In the genomic region with DNA sequence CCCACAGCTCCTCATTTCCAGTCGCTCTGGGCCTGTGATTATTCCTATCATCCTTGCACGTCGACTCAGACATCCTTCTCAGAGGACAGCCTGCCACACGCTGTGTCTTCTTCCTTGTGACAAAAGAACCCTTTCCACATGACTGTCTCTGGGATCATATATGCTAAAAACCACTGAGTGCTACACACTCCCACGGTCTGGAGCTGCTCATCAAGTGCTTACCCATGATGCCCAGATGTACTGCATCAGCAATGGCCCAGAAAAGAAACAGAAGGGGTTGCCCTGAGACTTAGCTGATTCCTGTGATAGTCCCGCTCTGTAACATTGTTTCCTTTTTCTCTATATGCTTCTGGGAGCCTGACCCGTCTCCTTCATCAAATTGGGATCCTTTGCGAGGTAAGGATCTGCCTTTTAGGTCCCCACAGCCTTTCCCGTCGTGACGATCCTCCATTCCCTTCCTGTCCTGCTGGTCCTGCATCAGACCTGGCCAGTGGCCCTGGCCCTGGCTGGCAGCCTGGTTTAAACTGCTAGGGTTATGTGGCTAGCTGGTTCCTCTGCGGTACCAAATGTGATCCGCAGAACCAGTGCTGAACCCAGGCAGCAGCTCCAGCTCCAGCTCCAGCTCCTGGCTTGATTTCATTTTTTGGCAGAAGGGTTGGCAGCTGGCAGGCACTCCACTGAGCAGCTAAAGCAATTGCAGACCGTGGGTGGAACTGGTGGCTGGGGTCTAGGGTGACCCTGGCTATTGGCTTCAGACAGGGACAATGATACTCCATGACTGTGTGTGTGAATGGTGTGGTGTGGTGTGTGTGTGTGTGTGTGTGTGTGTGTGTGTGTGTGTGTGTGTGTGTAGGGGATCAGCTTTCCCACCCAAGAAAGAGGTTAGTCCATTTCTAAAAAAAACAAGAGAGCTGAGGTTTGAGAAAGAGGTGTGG, we compare ENCODE assay signal across 14 mouse cellular contexts. TPM values are rescaled to one million over a fixed set of nuclear protein-coding genes. Genes with fewer than 3 reads are reported as not detected.
DNase-seq lines count a peak whose midpoint lies in the region; TF ChIP-seq lines count a peak whose summit lies in the region.
"Had no signal": no experiment of that assay in that cellular context is flagged by ENCODE, and none has a peak within 500 bp of the region (broad histone marks: within the 10 kb centered on the region; RNA-seq: fewer than 3 reads in every experiment).

No protein-coding gene starts in this region.

- WGBS in cerebellum, adult 2 months = 16% methylated on average over 14 of the region's 14 CpGs
- 73% methylated on average over 14 of the region's 14 CpGs for WGBS in lung, adult 2 months

- peak; percentile 33 to 34 for DNase-seq in cerebellum, adult 2 months
- DNase-seq in cerebellum, adult 9-10 months = no peak
- DNase-seq in lung, postnatal 10 days = peak; percentile 24
- DNase-seq in lung, adult 2 months = no peak
- peak; percentile 26 to 52 for DNase-seq in layer of hippocampus, adult 18-20 months (ENCODE audit: low spot score in 2 of 2)
- peak; percentile 42 for DNase-seq in right cerebral cortex, postnatal 25 days
- no peak for DNase-seq in spleen, adult 12 weeks (ENCODE audit: low spot score)
- no peak for DNase-seq in lung, adult 18-20 months
- DNase-seq: lung, embryonic 14.5 days had no signal

- H3K27me3 ChIP-seq in cerebellum, adult 2 months (ENCODE audit: control insufficient read depth, insufficient read depth, low read length) = no peaks in the 10 kb centered on the region
- H3K27me3 ChIP-seq: embryonic facial prominence, embryonic 12.5 days; kidney, embryonic 15.5 days; stomach, embryonic 15.5 days had no signal

- H3K27ac ChIP-seq in cerebellum, adult 2 months (ENCODE audit: insufficient read depth, low read length) = no peak overlapping the region
- H3K27ac ChIP-seq: embryonic facial prominence, embryonic 12.5 days; kidney, embryonic 15.5 days; stomach, embryonic 15.5 days had no signal

- no peak for TF ChIP-seq CTCF in cerebellum, adult 2 months (IDR thresholded peaks at IDR 0.05; ENCODE audit: borderline replicate concordance, insufficient read depth, low read depth, low read length)
- no peak for TF ChIP-seq CTCF in lung, adult 2 months (IDR thresholded peaks at IDR 0.05; ENCODE audit: insufficient read depth, low read length)

- H3K4me1 ChIP-seq in cerebellum, adult 2 months (ENCODE audit: control insufficient read depth, insufficient read depth, low read length) = no peaks in the 10 kb centered on the region; the same call in 1 of the 2 replicates
- no peaks in the 10 kb centered on the region for H3K4me1 ChIP-seq in lung, adult 2 months (ENCODE audit: control insufficient read depth, insufficient read depth, low read length)
- H3K4me1 ChIP-seq: embryonic facial prominence, embryonic 12.5 days; stomach, embryonic 15.5 days had no signal

- no peak for TF ChIP-seq POLR2A in cerebellum, adult 2 months (IDR thresholded peaks at IDR 0.05; ENCODE audit: borderline replicate concordance, insufficient read depth, low read length)
- no peak for TF ChIP-seq POLR2A in lung, adult 2 months (IDR thresholded peaks at IDR 0.05; ENCODE audit: borderline replicate concordance, extremely low read depth, low read depth, low read length)

- no peak overlapping the region for H3K4me3 ChIP-seq in cerebellum, adult 2 months (replicated peaks; ENCODE audit: insufficient read depth, low read depth, low read length)
- H3K4me3 ChIP-seq in lung, adult 2 months (replicated peaks; ENCODE audit: extremely low read depth, low read depth, low read length) = no peak overlapping the region
- H3K4me3 ChIP-seq: embryonic facial prominence, embryonic 12.5 days; kidney, embryonic 15.5 days; stomach, embryonic 15.5 days had no signal

RNA-seq across cellular contexts. Expression of a gene that starts 18.5 kb away (rescaled TPM):
- polyA plus RNA-seq in cerebellum, adult 2 months (2012; rRNA removed) = not detected in 2 replicates
- polyA plus RNA-seq in lung, adult 2 months (2012; rRNA removed) = 0.12 TPM in 1 of 2 replicates, not detected in the other
- total RNA-seq in layer of hippocampus, adult 18-20 months (2021) = not detected
- polyA plus RNA-seq: embryonic facial prominence, embryonic 12.5 days; heart, embryonic 11.5 days; kidney, embryonic 15.5 days; neural tube, embryonic 11.5 days had no signal

RNA-seq across cellular contexts. Expression of a gene that starts 44.0 kb away (rescaled TPM):
- polyA plus RNA-seq in cerebellum, adult 2 months (2012; rRNA removed) = 27.1 and 27.6 TPM in 2 replicates
- 15.1 and 20.8 TPM in 2 replicates for polyA plus RNA-seq in lung, adult 2 months (2012; rRNA removed)
- 10 to 100 TPM; 21.2 to 27.0 TPM for total RNA-seq in layer of hippocampus, adult 18-20 months (2021)

Comparison
In these comparisons a context has a peak if more than half of its experiments do, and no peak if none do; other contexts are left out.
1. DNase-seq: peak in cerebellum, adult 2 months (2 of 2), lung, postnatal 10 days (single experiment), layer of hippocampus, adult 18-20 months (2 of 2) and right cerebral cortex, postnatal 25 days (single experiment); none in cerebellum, adult 9-10 months (single experiment), lung, adult 2 months (single experiment), spleen, adult 12 weeks (single experiment) and lung, adult 18-20 months (0 of 2).